Mouse (Mus musculus): ENCODE data around the gene Obox1.
"Not testable (repeated sequence)": the region's sequence is repeated elsewhere in the genome, so short reads cannot be mapped to it uniquely, and the experiment has no call there.

The Obox1 gene

DNA sequence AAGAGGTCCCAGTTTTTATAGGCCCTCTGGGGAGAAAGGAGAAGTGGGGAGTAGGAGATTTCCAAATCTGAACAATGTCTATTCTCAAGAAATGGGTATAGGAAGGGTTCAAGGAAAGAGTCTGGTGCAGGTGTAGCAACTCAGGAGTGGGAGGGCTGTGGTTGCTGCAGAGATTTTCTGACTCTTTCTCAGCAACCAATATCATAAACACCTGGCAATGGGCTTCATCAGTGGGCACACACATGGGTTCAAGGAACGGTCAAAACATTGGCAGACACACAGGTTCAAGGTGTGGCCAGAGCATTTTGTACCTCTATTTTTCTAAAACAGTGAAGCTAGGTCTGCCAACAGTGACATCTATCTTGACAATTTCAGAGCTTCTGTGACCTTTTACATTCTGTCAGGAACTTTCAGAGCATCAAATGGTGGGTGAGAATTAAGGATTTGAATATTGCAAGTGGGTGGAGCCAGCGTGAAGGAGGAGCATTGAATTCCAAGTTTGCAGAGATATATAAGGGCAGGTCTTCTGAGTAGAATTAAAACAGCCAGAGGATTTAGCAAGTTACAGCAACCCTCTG is at the start of gene Obox1, which contains the start of gene Obox2:
TSS of gene Obox1 (plus strand) at position 528 of the 578 bp plus-strand sequence.
TSS of gene Obox2 (plus strand) at position 301 of the 578 bp plus-strand sequence.
- DNase-seq = not testable (repeated sequence)

DNA sequence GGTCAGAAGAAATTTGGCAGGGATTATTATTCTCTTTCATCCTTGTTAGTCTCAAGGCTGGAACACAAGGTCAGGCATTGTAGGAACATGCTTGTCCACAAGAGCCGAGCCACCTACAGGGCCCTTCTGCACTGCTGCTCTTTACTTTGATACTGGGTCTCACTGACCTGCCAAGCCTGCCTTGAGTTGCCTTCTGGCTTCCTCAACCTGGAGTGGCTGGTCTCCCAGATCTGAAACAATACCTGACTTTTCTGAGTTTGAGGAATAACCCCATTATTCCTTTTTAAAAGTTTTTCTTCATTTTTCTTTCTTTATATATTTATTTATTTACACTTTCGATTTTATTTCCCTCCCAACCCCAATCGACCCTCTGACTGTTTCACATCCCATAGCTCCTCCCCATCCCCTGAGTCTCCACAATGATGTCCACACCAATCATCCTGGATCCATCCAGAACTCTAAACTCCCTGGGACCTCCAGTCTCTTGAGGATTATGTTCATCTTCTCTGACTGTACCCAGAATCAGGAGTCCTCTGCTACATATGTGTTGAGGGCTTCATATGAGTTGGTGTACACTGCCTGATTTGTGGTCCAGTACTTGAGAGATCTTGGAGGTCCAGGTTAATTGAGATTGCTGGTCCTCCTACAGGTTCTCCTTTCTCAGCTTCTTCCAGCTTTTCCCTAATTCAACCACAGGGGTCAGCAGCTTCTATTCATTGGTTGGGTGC is 10.6 kb downstream of the Obox1 start:
- DNase-seq = not testable (repeated sequence)

DNA sequence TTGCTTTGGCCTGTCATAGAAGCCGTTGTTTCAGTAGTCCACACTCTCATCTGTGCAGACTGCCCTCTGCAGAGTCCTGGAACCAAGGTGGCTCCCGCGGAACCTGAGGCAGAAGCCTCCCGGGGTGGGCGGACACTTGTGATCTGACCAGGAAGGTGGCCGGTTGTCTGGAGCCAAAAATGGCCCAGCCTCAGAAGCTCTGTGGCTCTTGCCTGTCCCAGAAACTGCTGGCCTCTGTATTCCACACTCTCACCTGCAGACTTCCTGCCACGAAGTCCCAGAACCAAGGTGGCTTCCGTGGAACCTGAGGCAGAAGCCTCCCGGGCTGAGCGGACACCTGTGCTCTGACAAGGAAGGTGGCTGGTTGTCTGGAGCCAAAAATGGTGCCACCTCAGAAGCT is 18.1 kb downstream of the Obox1 start:
- not testable (repeated sequence) for DNase-seq

DNA sequence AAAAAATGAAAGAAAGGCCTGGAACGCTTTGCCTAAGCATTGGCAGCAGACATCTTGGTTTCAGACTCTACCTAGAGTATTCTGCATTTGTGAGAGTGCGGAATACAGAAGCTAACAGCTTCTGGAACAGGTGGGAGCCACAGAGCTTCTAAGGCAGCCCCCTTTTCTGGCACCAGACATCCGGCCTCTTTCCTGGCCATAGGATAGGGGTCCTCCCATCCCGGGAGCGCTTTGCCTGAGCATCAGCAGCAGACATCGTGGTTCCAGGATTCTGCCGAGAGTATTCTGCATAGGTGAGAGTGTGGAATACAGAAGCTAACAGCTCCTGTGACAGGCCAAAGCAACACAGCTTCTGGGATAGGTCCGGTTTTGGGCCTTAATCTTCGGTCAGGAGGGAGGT is 29.3 kb downstream of the Obox1 start:
- not testable (repeated sequence) for DNase-seq

DNA sequence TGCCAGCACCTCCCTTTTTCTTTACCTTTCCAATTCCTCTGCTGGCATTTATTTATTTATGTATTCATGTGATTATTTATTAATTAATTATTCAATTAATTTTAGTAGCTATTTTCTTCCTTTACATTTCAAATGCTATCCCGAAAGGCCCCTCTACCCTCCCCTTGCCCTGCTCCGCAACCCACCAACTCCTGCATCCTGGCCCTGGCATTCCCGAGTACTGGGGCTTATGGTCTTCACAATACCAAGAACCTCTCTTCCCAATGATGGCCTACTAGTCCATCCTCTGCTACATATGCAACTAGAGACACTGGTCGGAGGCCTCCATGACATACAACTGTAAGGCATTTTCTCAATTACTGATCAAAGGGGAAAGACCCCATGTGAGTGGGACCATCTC is 36.8 kb downstream of the Obox1 start:
- not testable (repeated sequence) for DNase-seq

DNA sequence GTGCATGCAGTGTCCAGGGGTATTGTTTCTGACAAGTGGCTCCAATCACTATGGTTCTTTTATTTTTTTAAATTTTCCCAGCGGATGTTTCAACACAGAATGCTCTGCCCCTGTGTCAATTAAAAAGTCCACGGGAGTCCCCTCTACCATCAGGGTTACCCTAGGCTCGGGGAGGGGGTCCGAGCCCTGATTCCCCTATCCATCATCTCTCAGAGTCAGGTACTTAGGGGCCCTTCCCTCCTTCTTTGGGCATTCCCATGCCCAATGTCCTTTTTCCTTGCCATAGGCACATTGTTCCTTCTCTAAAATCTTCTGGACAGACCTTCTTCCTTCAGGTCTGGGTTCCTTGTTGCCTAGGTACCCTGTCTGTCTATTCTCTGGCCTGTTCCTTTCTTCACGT is 120.7 kb downstream of the Obox1 start:
- not testable (repeated sequence) for DNase-seq
